Mouse (Mus musculus) olfactory bulb, adult 2 months (tissue): Measurements from ENCODE around the gene Tlr5.

ENCODE experiments used
- CTCF ChIP-seq: fragments of 200-500 bp; IDR thresholded peaks from 2 replicates; pipeline ENCODE4 v1.5.1; 2012; ENCODE audit warnings: low read depth, mild to moderate bottlenecking, low read length, moderate library complexity; ENCODE audit not compliant: insufficient read depth
- POLR2A ChIP-seq: fragments of 200-500 bp; IDR thresholded peaks from 2 replicates; pipeline ENCODE4 v1.6.1; 2012; ENCODE audit warnings: mild to moderate bottlenecking, low read depth, low read length, moderate library complexity; ENCODE audit not compliant: insufficient read depth

- no peak for TF ChIP-seq CTCF
- TF ChIP-seq POLR2A, result no peak
These were observed 31.7 kb downstream of the Tlr5 start for GRCm38 (mm10) chr1:182986243-182986642.
